Mouse (Mus musculus) forebrain, postnatal 0 days (tissue): ENCODE results near the gene Napepld. TPM values are rescaled to one million over a fixed set of nuclear protein-coding genes. Genes with fewer than 3 reads are reported as not detected.
"Not testable (repeated sequence)": the region's sequence is repeated elsewhere in the genome, so short reads cannot be mapped to it uniquely, and the experiment has no call there.

Experiments used
- ATAC-seq: fragments of 200-750 bp; cut with Nextera tagmentation; 2 replicates; pipeline ENCODE4 v1.8.0; 2017; ENCODE audit warnings: mild to moderate bottlenecking, moderate library complexity
- DNase-seq: peaks from one replicate; pipeline ENCODE4 v3.0.0-alpha.2; 2015
- H3K27ac ChIP-seq: fragments of 300-500 bp; sonication (generic); 2 replicates; pipeline ENCODE4 v1.5.1; 2014; ENCODE audit warnings: low read depth, mild to moderate bottlenecking, antibody characterized with exemption, low read length, moderate library complexity, mixed read lengths
- H3K27me3 ChIP-seq: fragments of 300-500 bp; sonication (generic); 2 replicates; pipeline ENCODE4 v1.6.1; 2014; ENCODE audit warnings: mild to moderate bottlenecking, low read length, mixed read lengths; ENCODE audit not compliant: insufficient read depth
- H3K36me3 ChIP-seq: fragments of 300-500 bp; sonication (generic); 2 replicates; pipeline ENCODE4 v1.6.1; 2014; ENCODE audit warnings: mild to moderate bottlenecking, moderate library complexity; ENCODE audit not compliant: insufficient read depth
- H3K4me1 ChIP-seq: fragments of 300-500 bp; sonication (generic); 2 replicates; pipeline ENCODE4 v1.6.1; 2014; ENCODE audit warnings: antibody characterized with exemption; ENCODE audit not compliant: insufficient read depth
- H3K4me2 ChIP-seq: fragments of 300-500 bp; sonication (generic); 2 replicates; pipeline ENCODE4 v1.6.1; 2014; ENCODE audit warnings: low read depth, mild to moderate bottlenecking, moderate library complexity
- H3K4me3 ChIP-seq: fragments of 300-500 bp; sonication (generic); 2 replicates; pipeline ENCODE4 v1.5.1; 2014; ENCODE audit warnings: low read depth, low read length, mixed read lengths
- H3K9ac ChIP-seq: fragments of 300-500 bp; sonication (generic); 2 replicates; pipeline ENCODE4 v1.6.1; 2014; ENCODE audit warnings: mild to moderate bottlenecking
- H3K9me3 ChIP-seq: fragments of 300-500 bp; sonication (generic); 2 replicates; pipeline ENCODE4 v1.6.1; 2016; ENCODE audit warnings: low read length
- CTCF ChIP-seq: sonication (generic); IDR thresholded peaks from 2 replicates; pipeline ENCODE4 v1.5.1; 2016; ENCODE audit warnings: antibody characterized with exemption, control low read depth, low read depth
- WGBS: fragments of 180-500 bp; shearing (Covaris S2); extraction: QIAGEN DNeasy Blood & Tissue Kit; methylation state at CpG from one replicate; pipeline ENCODE4 v1.1.7; 2014; 5-methylcytosine and 5-hydroxymethylcytosine counted together
- polyA plus RNA-seq: library from polyadenylated mRNA; unstranded; fragments of >200 nt; fragmentation: Nextera tagmentation; extraction: Ambion mirVana; gene quantifications from 2 replicates; pipeline ENCODE4 v1.2.1, GENCODE M21; 2015
- total RNA-seq: library from RNA; depleted of rRNA; stranded (reverse); fragments of >200 nt; gene quantifications from 2 replicates; pipeline ENCODE4 v1.2.3, GENCODE M21; 2014

Gene Napepld
- total and polyA plus RNA-seq, 2 experiments from 2014 or later: 1.1 to 3.7 TPM

GRCm38 (mm10) chr5:21706546-21706945 is 5.3 kb upstream of the Napepld start:
- Histone ChIP-seq H3K4me2 (no peak overlapping the region), H3K9me3 (no peaks in the 10 kb centered on the region), H3K4me1 (no peaks in the 10 kb centered on the region), H3K27me3 (no peaks in the 10 kb centered on the region), H3K4me3 (no peak overlapping the region), H3K36me3 (no peaks in the 10 kb centered on the region), H3K27ac (no peak overlapping the region), H3K9ac (no peak overlapping the region)
- ATAC-seq (no peak), DNase-seq (no peak)
- TF ChIP-seq CTCF: no peak
- WGBS: 85% methylated on average over 4 of the region's 4 CpGs

- Histone ChIP-seq H3K36me3 (no peaks in the 10 kb centered on the region), H3K27me3 (no peaks in the 10 kb centered on the region), H3K4me1 (no peaks in the 10 kb centered on the region), H3K4me3 (no peak overlapping the region), H3K4me2 (no peak overlapping the region), H3K9ac (no peak overlapping the region), H3K27ac (no peak overlapping the region), H3K9me3 (no peaks in the 10 kb centered on the region)
- DNase-seq: no peak
- ATAC-seq: no peak
- 80% methylated on average over 3 of the region's 3 CpGs for WGBS
- no peak for TF ChIP-seq CTCF
These were observed 2.5 kb upstream of the Napepld start for GRCm38 (mm10) chr5:21703708-21704107.

GRCm38 (mm10) chr5:21702873-21703475 is 1.8 kb upstream of the Napepld start:
- H3K4me3 ChIP-seq: no peak overlapping the region
- H3K4me1 ChIP-seq: no peaks in the 10 kb centered on the region
- no peak overlapping the region for H3K27ac ChIP-seq
- no peak overlapping the region for H3K4me2 ChIP-seq
- H3K9ac ChIP-seq: no peak overlapping the region
- H3K9me3 ChIP-seq: no peaks in the 10 kb centered on the region
- no peaks in the 10 kb centered on the region for H3K36me3 ChIP-seq
- ATAC-seq (no peak), DNase-seq (no peak)
- WGBS: 85% methylated on average over 6 of the region's 6 CpGs
- no peaks in the 10 kb centered on the region for H3K27me3 ChIP-seq
- TF ChIP-seq CTCF: no peak

- no peak for TF ChIP-seq CTCF
- peak overlapping the region; percentile 71 for H3K4me2 ChIP-seq
- H3K27me3 ChIP-seq: no peaks in the 10 kb centered on the region
- H3K4me1 ChIP-seq: no peaks in the 10 kb centered on the region
- H3K36me3 ChIP-seq: no peaks in the 10 kb centered on the region
- DNase-seq (no peak), ATAC-seq (no peak)
- peak overlapping the region; percentile 66 for H3K4me3 ChIP-seq
- WGBS: 42% methylated on average over 2 of the region's 2 CpGs
- H3K9me3 ChIP-seq: no peaks in the 10 kb centered on the region
- H3K9ac ChIP-seq: peak overlapping the region; percentile 87
- H3K27ac ChIP-seq: peak overlapping the region; percentile 98
These were observed 791 bp upstream of the Napepld start for GRCm38 (mm10) chr5:21702009-21702364.

- no peaks in the 10 kb centered on the region for H3K9me3 ChIP-seq
- DNase-seq: no peak
- no peak for TF ChIP-seq CTCF
- WGBS: 3% methylated on average over 22 of the region's 22 CpGs
- H3K9ac ChIP-seq: peak overlapping the region; percentile 87
- H3K4me3 ChIP-seq: peak overlapping the region; percentile 66
- peak overlapping the region; percentile 98 for H3K27ac ChIP-seq
- no peaks in the 10 kb centered on the region for H3K27me3 ChIP-seq
- H3K4me2 ChIP-seq: peak overlapping the region; percentile 71
- H3K36me3 ChIP-seq: no peaks in the 10 kb centered on the region
- ATAC-seq: peak; percentile 80
- no peaks in the 10 kb centered on the region for H3K4me1 ChIP-seq
These were observed 262 bp downstream of the Napepld start for GRCm38 (mm10) chr5:21700934-21701333.

GRCm38 (mm10) chr5:21700272-21700821 is 849 bp downstream of the Napepld start:
- no peaks in the 10 kb centered on the region for H3K27me3 ChIP-seq
- 6% methylated on average over 10 of the region's 10 CpGs for WGBS
- no peak for ATAC-seq
- H3K9ac ChIP-seq: no peak overlapping the region; the same call in 1 of the 2 replicates
- DNase-seq: no peak
- H3K4me2 ChIP-seq: peak overlapping the region; percentile 71
- no peak overlapping the region for H3K27ac ChIP-seq
- TF ChIP-seq CTCF: no peak
- H3K4me3 ChIP-seq: peak overlapping the region; percentile 66
- no peaks in the 10 kb centered on the region for H3K36me3 ChIP-seq
- H3K9me3 ChIP-seq: no peaks in the 10 kb centered on the region
- H3K4me1 ChIP-seq: no peaks in the 10 kb centered on the region

DNA sequence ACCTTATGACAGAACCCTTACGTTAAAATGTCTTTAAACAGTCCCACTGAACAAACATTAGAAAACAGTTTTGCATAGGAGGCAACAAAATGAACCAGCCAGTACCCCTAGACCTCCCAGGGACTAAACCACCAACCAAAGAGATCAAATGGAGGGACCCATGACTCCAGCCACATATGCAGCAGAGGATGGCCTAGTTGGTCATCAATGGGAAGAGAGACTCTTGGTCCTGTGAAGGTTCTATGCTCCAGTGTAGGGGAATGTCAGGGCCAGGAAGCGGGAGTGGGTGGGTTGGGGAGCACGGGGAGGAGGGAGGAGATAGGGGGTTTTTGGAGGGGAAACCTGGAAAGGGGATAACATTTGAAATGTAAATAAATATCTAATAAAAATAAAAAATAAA is 1.6 kb downstream of the Napepld start:
- not testable (repeated sequence) for ATAC-seq

More for the DNA sequence above, 1.6 kb downstream of the Napepld start:
- not testable (repeated sequence) for H3K27me3 ChIP-seq, H3K9me3 ChIP-seq, H3K27ac ChIP-seq, DNase-seq, H3K36me3 ChIP-seq, H3K4me3 ChIP-seq, H3K4me2 ChIP-seq, H3K4me1 ChIP-seq, H3K9ac ChIP-seq
- 75% methylated on average over 3 of the region's 3 CpGs for WGBS
